Mouse (Mus musculus): Measurements from ENCODE around the gene Adgrg3. TPM values are rescaled to one million over a fixed set of nuclear protein-coding genes. Genes with fewer than 3 reads are reported as not detected.

Gene Adgrg3
- polyA plus RNA-seq, 1 experiment from 2014 or later = 3.8 TPM

- Histone ChIP-seq H3K4me1 (ENCODE audit: control insufficient read depth, insufficient read depth, low read length) (peaks cover 26% of the 10 kb centered on the region), H3K9me3 (ENCODE audit: control insufficient read depth, low read length) (no peaks in the 10 kb centered on the region), H3K36me3 (ENCODE audit: control insufficient read depth, insufficient read depth, low read length) (no peaks in the 10 kb centered on the region), H3K4me3 (ENCODE audit: low read length) (no peak overlapping the region), H3K27ac (ENCODE audit: low read depth, low read length) (peak overlapping the region; percentile 66; the same call in 1 of the 2 replicates), H3K4me2 (replicated peaks; ENCODE audit: low read depth, low read length) (no peak overlapping the region), H3K9ac (ENCODE audit: low read depth, low read length) (no peak overlapping the region), H3K27me3 (ENCODE audit: control insufficient read depth, insufficient read depth, low read length) (0 out of 2 replicates have a peak, but pooled peaks cover 3% of the 10 kb centered on the region)
- 54% methylated on average over 8 of the region's 8 CpGs for WGBS
- no peak for ATAC-seq (ENCODE audit: low FRiP score, low TSS enrichment)
Measured at GRCm38 (mm10) chr8:94980976-94981375, 36.5 kb upstream of the Adgrg3 start.

GRCm38 (mm10) chr8:94981848-94982247, 35.6 kb upstream of the Adgrg3 start:
- H3K36me3 ChIP-seq (ENCODE audit: control insufficient read depth, insufficient read depth, low read length) = no peaks in the 10 kb centered on the region
- no peak overlapping the region for H3K27ac ChIP-seq (ENCODE audit: low read depth, low read length)
- H3K9ac ChIP-seq (ENCODE audit: low read depth, low read length) = no peak overlapping the region
- 0 out of 2 replicates have a peak, but pooled peaks cover 3% of the 10 kb centered on the region for H3K27me3 ChIP-seq (ENCODE audit: control insufficient read depth, insufficient read depth, low read length)
- H3K9me3 ChIP-seq (ENCODE audit: control insufficient read depth, low read length) = no peaks in the 10 kb centered on the region
- H3K4me1 ChIP-seq (ENCODE audit: control insufficient read depth, insufficient read depth, low read length) = peaks cover 26% of the 10 kb centered on the region
- H3K4me2 ChIP-seq (replicated peaks; ENCODE audit: low read depth, low read length) = no peak overlapping the region
- ATAC-seq (ENCODE audit: low FRiP score, low TSS enrichment) = no peak
- WGBS = 71% methylated on average over 7 of the region's 7 CpGs
- H3K4me3 ChIP-seq (ENCODE audit: low read length) = no peak overlapping the region

GRCm38 (mm10) chr8:94983146-94983545, 34.3 kb upstream of the Adgrg3 start:
- Histone ChIP-seq H3K4me2 (replicated peaks; ENCODE audit: low read depth, low read length) (no peak overlapping the region; the same call in 1 of the 2 replicates), H3K9me3 (ENCODE audit: control insufficient read depth, low read length) (no peaks in the 10 kb centered on the region), H3K27me3 (ENCODE audit: control insufficient read depth, insufficient read depth, low read length) (0 out of 2 replicates have a peak, but pooled peaks cover 3% of the 10 kb centered on the region), H3K4me3 (ENCODE audit: low read length) (no peak overlapping the region), H3K4me1 (ENCODE audit: control insufficient read depth, insufficient read depth, low read length) (peaks cover 22% of the 10 kb centered on the region), H3K9ac (ENCODE audit: low read depth, low read length) (no peak overlapping the region), H3K36me3 (ENCODE audit: control insufficient read depth, insufficient read depth, low read length) (no peaks in the 10 kb centered on the region), H3K27ac (ENCODE audit: low read depth, low read length) (peak overlapping the region; percentile 5; the same call in 1 of the 2 replicates)
- WGBS = 19% methylated on average over 5 of the region's 5 CpGs
- no peak for ATAC-seq (ENCODE audit: low FRiP score, low TSS enrichment)

GRCm38 (mm10) chr8:94983881-94984516, 33.5 kb upstream of the Adgrg3 start:
- Histone ChIP-seq H3K4me1 (ENCODE audit: control insufficient read depth, insufficient read depth, low read length) (peaks cover 27% of the 10 kb centered on the region), H3K4me2 (replicated peaks; ENCODE audit: low read depth, low read length) (no peak overlapping the region; the same call in 1 of the 2 replicates), H3K36me3 (ENCODE audit: control insufficient read depth, insufficient read depth, low read length) (no peaks in the 10 kb centered on the region), H3K9ac (ENCODE audit: low read depth, low read length) (peak overlapping the region; percentile 38; the same call in 1 of the 2 replicates), H3K27ac (ENCODE audit: low read depth, low read length) (peak overlapping the region; percentile 5; the same call in 1 of the 2 replicates), H3K9me3 (ENCODE audit: control insufficient read depth, low read length) (no peaks in the 10 kb centered on the region), H3K4me3 (ENCODE audit: low read length) (no peak overlapping the region), H3K27me3 (ENCODE audit: control insufficient read depth, insufficient read depth, low read length) (no peaks in the 10 kb centered on the region)
- 18% methylated on average over 10 of the region's 10 CpGs for WGBS
- peak; percentile 66 for ATAC-seq (ENCODE audit: low FRiP score, low TSS enrichment)

- Histone ChIP-seq H3K27me3 (ENCODE audit: control insufficient read depth, insufficient read depth, low read length) (no peaks in the 10 kb centered on the region), H3K4me1 (ENCODE audit: control insufficient read depth, insufficient read depth, low read length) (peaks cover 27% of the 10 kb centered on the region), H3K27ac (ENCODE audit: low read depth, low read length) (no peak overlapping the region), H3K4me3 (ENCODE audit: low read length) (no peak overlapping the region), H3K9me3 (ENCODE audit: control insufficient read depth, low read length) (no peaks in the 10 kb centered on the region), H3K36me3 (ENCODE audit: control insufficient read depth, insufficient read depth, low read length) (no peaks in the 10 kb centered on the region), H3K9ac (ENCODE audit: low read depth, low read length) (no peak overlapping the region), H3K4me2 (replicated peaks; ENCODE audit: low read depth, low read length) (no peak overlapping the region)
- ATAC-seq (ENCODE audit: low FRiP score, low TSS enrichment) = no peak
- WGBS = 77% methylated on average over 6 of the region's 6 CpGs
Measured at GRCm38 (mm10) chr8:94985023-94985422, 32.5 kb upstream of the Adgrg3 start.

GRCm38 (mm10) chr8:94986676-94987075, 30.8 kb upstream of the Adgrg3 start:
- Histone ChIP-seq H3K9ac (ENCODE audit: low read depth, low read length) (no peak overlapping the region), H3K4me2 (replicated peaks; ENCODE audit: low read depth, low read length) (no peak overlapping the region), H3K36me3 (ENCODE audit: control insufficient read depth, insufficient read depth, low read length) (no peaks in the 10 kb centered on the region), H3K9me3 (ENCODE audit: control insufficient read depth, low read length) (no peaks in the 10 kb centered on the region), H3K4me3 (ENCODE audit: low read length) (no peak overlapping the region), H3K27ac (ENCODE audit: low read depth, low read length) (no peak overlapping the region), H3K27me3 (ENCODE audit: control insufficient read depth, insufficient read depth, low read length) (no peaks in the 10 kb centered on the region), H3K4me1 (ENCODE audit: control insufficient read depth, insufficient read depth, low read length) (peaks cover 31% of the 10 kb centered on the region)
- 43% methylated on average over 5 of the region's 5 CpGs for WGBS
- ATAC-seq (ENCODE audit: low FRiP score, low TSS enrichment) = no peak

- H3K9me3 ChIP-seq (ENCODE audit: control insufficient read depth, low read length) = no peaks in the 10 kb centered on the region
- H3K9ac ChIP-seq (ENCODE audit: low read depth, low read length) = no peak overlapping the region
- H3K4me2 ChIP-seq (replicated peaks; ENCODE audit: low read depth, low read length) = no peak overlapping the region
- 80% methylated on average over 7 of the region's 7 CpGs for WGBS
- no peaks in the 10 kb centered on the region for H3K36me3 ChIP-seq (ENCODE audit: control insufficient read depth, insufficient read depth, low read length)
- no peaks in the 10 kb centered on the region for H3K27me3 ChIP-seq (ENCODE audit: control insufficient read depth, insufficient read depth, low read length)
- H3K4me1 ChIP-seq (ENCODE audit: control insufficient read depth, insufficient read depth, low read length) = peaks cover 40% of the 10 kb centered on the region
- H3K4me3 ChIP-seq (ENCODE audit: low read length) = no peak overlapping the region
- no peak overlapping the region for H3K27ac ChIP-seq (ENCODE audit: low read depth, low read length)
- ATAC-seq (ENCODE audit: low FRiP score, low TSS enrichment) = no peak
Measured at GRCm38 (mm10) chr8:94987553-94987952, 29.9 kb upstream of the Adgrg3 start.

- H3K4me1 ChIP-seq (ENCODE audit: control insufficient read depth, insufficient read depth, low read length) = peaks cover 33% of the 10 kb centered on the region
Measured at GRCm38 (mm10) chr8:94988619-94989018, 28.9 kb upstream of the Adgrg3 start.

GRCm38 (mm10) chr8:94989711-94990110, 27.8 kb upstream of the Adgrg3 start:
- WGBS = 91% methylated on average over 4 of the region's 4 CpGs
- H3K4me1 ChIP-seq (ENCODE audit: control insufficient read depth, insufficient read depth, low read length) = peaks cover 25% of the 10 kb centered on the region
- no peaks in the 10 kb centered on the region for H3K27me3 ChIP-seq (ENCODE audit: control insufficient read depth, insufficient read depth, low read length)
- no peak overlapping the region for H3K4me3 ChIP-seq (ENCODE audit: low read length)
- no peak for ATAC-seq (ENCODE audit: low FRiP score, low TSS enrichment)
- no peak overlapping the region for H3K4me2 ChIP-seq (replicated peaks; ENCODE audit: low read depth, low read length)
- H3K27ac ChIP-seq (ENCODE audit: low read depth, low read length) = no peak overlapping the region
- H3K9me3 ChIP-seq (ENCODE audit: control insufficient read depth, low read length) = no peaks in the 10 kb centered on the region
- no peaks in the 10 kb centered on the region for H3K36me3 ChIP-seq (ENCODE audit: control insufficient read depth, insufficient read depth, low read length)
- no peak overlapping the region for H3K9ac ChIP-seq (ENCODE audit: low read depth, low read length)

More at GRCm38 (mm10) chr8:94988619-94989018, 28.9 kb upstream of the Adgrg3 start:
- H3K4me3 ChIP-seq (ENCODE audit: low read length) = no peak overlapping the region
- H3K27ac ChIP-seq (ENCODE audit: low read depth, low read length) = no peak overlapping the region
- ATAC-seq (ENCODE audit: low FRiP score, low TSS enrichment) = no peak
- H3K9me3 ChIP-seq (ENCODE audit: control insufficient read depth, low read length) = no peaks in the 10 kb centered on the region
- H3K36me3 ChIP-seq (ENCODE audit: control insufficient read depth, insufficient read depth, low read length) = no peaks in the 10 kb centered on the region
- no peak overlapping the region for H3K4me2 ChIP-seq (replicated peaks; ENCODE audit: low read depth, low read length)
- WGBS = 69% methylated on average over 6 of the region's 6 CpGs
- no peaks in the 10 kb centered on the region for H3K27me3 ChIP-seq (ENCODE audit: control insufficient read depth, insufficient read depth, low read length)
- H3K9ac ChIP-seq (ENCODE audit: low read depth, low read length) = no peak overlapping the region
